9 mouse cellular contexts compared by ENCODE assay signal in genomic region chr6:112809658-112810520, GRCm38 (mm10).
DNase-seq lines count a peak whose midpoint lies in the region; ATAC-seq and TF ChIP-seq lines count a peak whose summit lies in the region.
"Had no signal": no experiment of that assay in that cellular context is flagged by ENCODE, and none has a peak within 500 bp of the region (broad histone marks: within the 10 kb centered on the region; RNA-seq: fewer than 3 reads in every experiment).

No protein-coding gene starts in this region.

- peak overlapping the region; percentile 69; the same call in 1 of the 2 replicates for H3K27ac ChIP-seq in embryonic facial prominence, embryonic 11.5 days (replicated peaks; ENCODE audit: low read depth, low read length)
- peak overlapping the region; percentile 94 for H3K27ac ChIP-seq in neural tube, embryonic 13.5 days (replicated peaks)
- H3K27ac ChIP-seq in intestine, postnatal 0 days (ENCODE audit: low read depth, low read length) = no peak overlapping the region

- H3K4me2 ChIP-seq in embryonic facial prominence, embryonic 11.5 days (ENCODE audit: low read depth, low read length) = no peak overlapping the region
- peak overlapping the region; percentile 30 for H3K4me2 ChIP-seq in neural tube, embryonic 13.5 days
- no peak overlapping the region for H3K4me2 ChIP-seq in intestine, postnatal 0 days (replicated peaks; ENCODE audit: low read depth)

- no peaks in the 10 kb centered on the region for H3K27me3 ChIP-seq in embryonic facial prominence, embryonic 11.5 days (ENCODE audit: control insufficient read depth, insufficient read depth, low read length)
- H3K27me3 ChIP-seq in neural tube, embryonic 13.5 days = no peaks in the 10 kb centered on the region
- H3K27me3 ChIP-seq in intestine, postnatal 0 days (replicated peaks; ENCODE audit: control insufficient read depth, insufficient read depth, low read length) = no peaks in the 10 kb centered on the region
- H3K27me3 ChIP-seq: CH12.LX had no signal

- TF ChIP-seq CTCF in intestine, postnatal 0 days (IDR thresholded peaks at IDR 0.05; ENCODE audit: low read depth) = no peak

- DNase-seq in layer of hippocampus, adult 11-12 months (ENCODE audit: low spot score) = peak; percentile 55
- DNase-seq in layer of hippocampus, adult 9-10 months (ENCODE audit: low spot score) = no peak
- DNase-seq in embryonic facial prominence, embryonic 11.5 days (ENCODE audit: low spot score) = peak; percentile 45
- DNase-seq in layer of hippocampus, adult 8-10 months (ENCODE audit: low spot score in 2 of 2) = peak; percentile 67 to 81
- no peak for DNase-seq in cerebellum, adult 9-10 months
- DNase-seq in heart, adult 11 months = no peak

- H3K4me3 ChIP-seq in embryonic facial prominence, embryonic 11.5 days (ENCODE audit: low read depth, low read length) = no peak overlapping the region
- no peak overlapping the region for H3K4me3 ChIP-seq in neural tube, embryonic 13.5 days
- no peak overlapping the region for H3K4me3 ChIP-seq in intestine, postnatal 0 days (ENCODE audit: low read depth, low read length)

- peak; percentile 85 for ATAC-seq in embryonic facial prominence, embryonic 11.5 days (replicated peaks; ENCODE audit: insufficient number of reproducible peaks, low FRiP score, low TSS enrichment, low read depth)
- ATAC-seq in neural tube, embryonic 13.5 days (ENCODE audit: low read depth) = peak; percentile 75
- ATAC-seq in intestine, postnatal 0 days = no peak

- no peaks in the 10 kb centered on the region for H3K4me1 ChIP-seq in embryonic facial prominence, embryonic 11.5 days (ENCODE audit: control insufficient read depth, insufficient read depth, low read length)
- peaks cover 59% of the 10 kb centered on the region for H3K4me1 ChIP-seq in neural tube, embryonic 13.5 days (replicated peaks)
- no peaks in the 10 kb centered on the region for H3K4me1 ChIP-seq in intestine, postnatal 0 days (replicated peaks; ENCODE audit: control insufficient read depth, insufficient read depth, low read length)

- H3K36me3 ChIP-seq in embryonic facial prominence, embryonic 11.5 days (replicated peaks; ENCODE audit: control insufficient read depth, insufficient read depth, low read depth, low read length) = no peaks in the 10 kb centered on the region
- H3K36me3 ChIP-seq in neural tube, embryonic 13.5 days = peaks cover 16% of the 10 kb centered on the region
- H3K36me3 ChIP-seq in intestine, postnatal 0 days (ENCODE audit: control insufficient read depth, insufficient read depth) = no peaks in the 10 kb centered on the region

- 39% methylated on average over 15 of the region's 15 CpGs for WGBS in embryonic facial prominence, embryonic 11.5 days
- 11% methylated on average over 15 of the region's 15 CpGs for WGBS in neural tube, embryonic 13.5 days
- 75% methylated on average over 15 of the region's 15 CpGs for WGBS in intestine, postnatal 0 days

- H3K9me3 ChIP-seq in embryonic facial prominence, embryonic 11.5 days (replicated peaks; ENCODE audit: control insufficient read depth, low read length) = no peaks in the 10 kb centered on the region
- H3K9me3 ChIP-seq in neural tube, embryonic 13.5 days = no peaks in the 10 kb centered on the region
- H3K9me3 ChIP-seq in intestine, postnatal 0 days (ENCODE audit: control insufficient read depth) = no peaks in the 10 kb centered on the region

- no peak overlapping the region for H3K9ac ChIP-seq in embryonic facial prominence, embryonic 11.5 days (replicated peaks; ENCODE audit: low read length)
- peak overlapping the region; percentile 46; the same call in 1 of the 2 replicates for H3K9ac ChIP-seq in neural tube, embryonic 13.5 days
- H3K9ac ChIP-seq in intestine, postnatal 0 days (ENCODE audit: low read depth, low read length) = no peak overlapping the region

Comparison
In these comparisons a context has a peak if more than half of its experiments do, and no peak if none do; other contexts are left out.
1. DNase-seq: peak in layer of hippocampus, adult 11-12 months (single experiment), embryonic facial prominence, embryonic 11.5 days (single experiment) and layer of hippocampus, adult 8-10 months (2 of 2); none in layer of hippocampus, adult 9-10 months (single experiment), cerebellum, adult 9-10 months (single experiment) and heart, adult 11 months (single experiment).